In genomic region chr12:98899676-98900075, GRCm38 (mm10) we compare ENCODE assay signal across 11 mouse cellular contexts. TPM values are rescaled to one million over a fixed set of nuclear protein-coding genes. Genes with fewer than 3 reads are reported as not detected.
DNase-seq lines count a peak whose midpoint lies in the region; ATAC-seq and TF ChIP-seq lines count a peak whose summit lies in the region.
"Had no signal": no experiment of that assay in that cellular context is flagged by ENCODE, and none has a peak within 500 bp of the region (broad histone marks: within the 10 kb centered on the region; RNA-seq: fewer than 3 reads in every experiment).

No protein-coding gene starts in this region.

- no peaks in the 10 kb centered on the region for H3K36me3 ChIP-seq in heart, embryonic 11.5 days (ENCODE audit: control insufficient read depth, insufficient read depth, low read length)
- H3K36me3 ChIP-seq in liver, postnatal 0 days (replicated peaks; ENCODE audit: insufficient read depth, low read length) = no peaks in the 10 kb centered on the region
- H3K36me3 ChIP-seq in hindbrain, embryonic 14.5 days (replicated peaks; ENCODE audit: control insufficient read depth, insufficient read depth) = no peaks in the 10 kb centered on the region
- H3K36me3 ChIP-seq in neural tube, embryonic 13.5 days = no peaks in the 10 kb centered on the region

- no peak for TF ChIP-seq EP300 in liver, postnatal 0 days (IDR thresholded peaks at IDR 0.05; ENCODE audit: low read depth)

- no peaks in the 10 kb centered on the region; the same call in 1 of the 2 replicates for H3K4me1 ChIP-seq in heart, embryonic 11.5 days (ENCODE audit: control insufficient read depth, insufficient read depth, low read length)
- peaks cover 4% of the 10 kb centered on the region; the same call in 1 of the 2 replicates for H3K4me1 ChIP-seq in liver, postnatal 0 days (ENCODE audit: insufficient read depth)
- peaks cover 16% of the 10 kb centered on the region for H3K4me1 ChIP-seq in hindbrain, embryonic 14.5 days (replicated peaks; ENCODE audit: control insufficient read depth, insufficient read depth, low read length)
- H3K4me1 ChIP-seq in neural tube, embryonic 13.5 days (replicated peaks) = peaks cover 19% of the 10 kb centered on the region

- no peak for DNase-seq in heart, postnatal 14 days
- no peak for DNase-seq in liver, postnatal 0 days
- no peak for DNase-seq in liver
- DNase-seq in hindbrain, embryonic 14.5 days (ENCODE audit: low spot score) = no peak
- DNase-seq in adrenal gland, postnatal 14 days = no peak
- DNase-seq in cerebellum, postnatal 10 days = no peak
- DNase-seq: cerebellum, adult 9-10 months; heart, adult 2 months; right cerebral cortex, adult 18-20 months had no signal

- H3K9me3 ChIP-seq in heart, embryonic 11.5 days (replicated peaks; ENCODE audit: control insufficient read depth, low read length) = no peaks in the 10 kb centered on the region
- no peaks in the 10 kb centered on the region for H3K9me3 ChIP-seq in liver, postnatal 0 days (ENCODE audit: low read length)
- H3K9me3 ChIP-seq in hindbrain, embryonic 14.5 days (ENCODE audit: control insufficient read depth, low read length) = no peaks in the 10 kb centered on the region
- no peaks in the 10 kb centered on the region for H3K9me3 ChIP-seq in neural tube, embryonic 13.5 days

- H3K4me3 ChIP-seq in heart, embryonic 11.5 days (ENCODE audit: low read depth, low read length) = peak overlapping the region; percentile 76
- no peak overlapping the region for H3K4me3 ChIP-seq in liver, postnatal 0 days (ENCODE audit: low read depth, low read length)
- H3K4me3 ChIP-seq in hindbrain, embryonic 14.5 days (replicated peaks; ENCODE audit: low read length) = peak overlapping the region; percentile 87
- H3K4me3 ChIP-seq in neural tube, embryonic 13.5 days = peak overlapping the region; percentile 82

- ATAC-seq in heart, embryonic 11.5 days (replicated peaks; ENCODE audit: insufficient number of reproducible peaks, low FRiP score, low TSS enrichment) = no peak
- no peak for ATAC-seq in liver, postnatal 0 days
- ATAC-seq in hindbrain, embryonic 14.5 days (ENCODE audit: low FRiP score) = no peak
- no peak for ATAC-seq in neural tube, embryonic 13.5 days (ENCODE audit: low read depth)

- no peak overlapping the region for H3K9ac ChIP-seq in heart, embryonic 11.5 days (ENCODE audit: low read depth, low read length)
- H3K9ac ChIP-seq in liver, postnatal 0 days (replicated peaks) = no peak overlapping the region
- peak overlapping the region; percentile 76 for H3K9ac ChIP-seq in hindbrain, embryonic 14.5 days
- 0 out of 2 replicates have a peak overlapping the region, but pooled peaks have one; percentile 49 for H3K9ac ChIP-seq in neural tube, embryonic 13.5 days

- TF ChIP-seq CTCF in liver, postnatal 0 days (IDR thresholded peaks at IDR 0.05; ENCODE audit: low read depth) = no peak

- H3K4me2 ChIP-seq in heart, embryonic 11.5 days = peak overlapping the region; percentile 88
- 0 out of 2 replicates have a peak overlapping the region, but pooled peaks have one; percentile 99 for H3K4me2 ChIP-seq in liver, postnatal 0 days (ENCODE audit: low read depth, low read length)
- H3K4me2 ChIP-seq in hindbrain, embryonic 14.5 days (replicated peaks) = peak overlapping the region; percentile 56
- peak overlapping the region; percentile 76 for H3K4me2 ChIP-seq in neural tube, embryonic 13.5 days

- H3K27me3 ChIP-seq in heart, embryonic 11.5 days (ENCODE audit: control insufficient read depth, insufficient read depth, low read length) = peaks cover 5% of the 10 kb centered on the region; the same call in 1 of the 2 replicates
- H3K27me3 ChIP-seq in liver, postnatal 0 days (ENCODE audit: insufficient read depth, low read length) = peaks cover 14% of the 10 kb centered on the region
- no peaks in the 10 kb centered on the region for H3K27me3 ChIP-seq in hindbrain, embryonic 14.5 days (ENCODE audit: control insufficient read depth, insufficient read depth, low read length)
- H3K27me3 ChIP-seq in neural tube, embryonic 13.5 days = peaks cover 8% of the 10 kb centered on the region; the same call in 1 of the 2 replicates

- intact Hi-C loops in heart, postnatal 14 days (cut with DNase I) = no loop called here

- 75% methylated on average over 6 of the region's 6 CpGs for WGBS in heart, embryonic 11.5 days (ENCODE audit: insufficient replicate concordance)
- whole genome bisulfite sequencing in liver, postnatal 0 days (ENCODE audit: insufficient replicate concordance) = 83% methylated on average over 6 of the region's 6 CpGs
- 51% methylated on average over 6 of the region's 6 CpGs for WGBS in hindbrain, embryonic 14.5 days
- WGBS in neural tube, embryonic 13.5 days = 62% methylated on average over 6 of the region's 6 CpGs

- H3K27ac ChIP-seq in heart, embryonic 11.5 days (ENCODE audit: low read depth, low read length) = no peak overlapping the region
- H3K27ac ChIP-seq in liver, postnatal 0 days (ENCODE audit: low read depth) = no peak overlapping the region
- no peak overlapping the region for H3K27ac ChIP-seq in hindbrain, embryonic 14.5 days
- H3K27ac ChIP-seq in neural tube, embryonic 13.5 days (replicated peaks) = no peak overlapping the region
- H3K27ac ChIP-seq: heart, adult 2 months had no signal

RNA-seq across cellular contexts. Expression of gene Eml5, which starts 1.6 kb away (rescaled TPM):
- polyA plus RNA-seq in heart, embryonic 11.5 days (2014; fragmentation: Nextera tagmentation; extraction: Ambion mirVana) = 3.9 and 4.7 TPM in 2 replicates
- total RNA-seq in heart, postnatal 14 days (2021) = 1 to 10 TPM; 3.4 to 3.7 TPM
- polyA plus RNA-seq in liver, postnatal 0 days (2015; fragmentation: Nextera tagmentation; extraction: Ambion mirVana) = 0.52 and 0.65 TPM in 2 replicates
- 14.3 and 18.7 TPM in 2 replicates for polyA plus RNA-seq in hindbrain, embryonic 14.5 days (2014; fragmentation: Nextera tagmentation; extraction: Ambion mirVana)
- polyA plus RNA-seq in neural tube, embryonic 13.5 days (2015; fragmentation: Nextera tagmentation; extraction: Ambion mirVana) = 13.9 and 14.4 TPM in 2 replicates
- total RNA-seq in adrenal gland, postnatal 14 days (2021) = 19.9 and 28.3 TPM in 2 replicates

RNA-seq across cellular contexts. Expression of gene Ttc8, which starts 20.7 kb away (rescaled TPM):
- 17.4 and 17.5 TPM in 2 replicates for polyA plus RNA-seq in heart, embryonic 11.5 days (2014; fragmentation: Nextera tagmentation; extraction: Ambion mirVana)
- total RNA-seq in heart, postnatal 14 days (2021) = 1 to 10 TPM; 6.6 to 7.1 TPM
- polyA plus RNA-seq in liver, postnatal 0 days (2015; fragmentation: Nextera tagmentation; extraction: Ambion mirVana) = 2.2 and 2.7 TPM in 2 replicates
- 31.4 and 33.3 TPM in 2 replicates for polyA plus RNA-seq in hindbrain, embryonic 14.5 days (2014; fragmentation: Nextera tagmentation; extraction: Ambion mirVana)
- polyA plus RNA-seq in neural tube, embryonic 13.5 days (2015; fragmentation: Nextera tagmentation; extraction: Ambion mirVana) = 30.4 and 31.6 TPM in 2 replicates
- total RNA-seq in adrenal gland, postnatal 14 days (2021) = 20.8 and 22.0 TPM in 2 replicates

Comparison
In these comparisons a context has a peak if more than half of its experiments do, and no peak if none do; other contexts are left out.
1. H3K9ac ChIP-seq: peak in hindbrain, embryonic 14.5 days (single experiment) and neural tube, embryonic 13.5 days (single experiment); none in heart, embryonic 11.5 days (single experiment) and liver, postnatal 0 days (single experiment).
2. Peak in every context shown above with its lines, with median percentiles within 50 percentile points of each other: H3K4me2 ChIP-seq.